Mouse (Mus musculus) MEL (cell line): Measurements from ENCODE around the gene Syt6. TPM values are rescaled to one million over a fixed set of nuclear protein-coding genes. Genes with fewer than 3 reads are reported as not detected.

Experiments used
- DNase-seq: peaks from one replicate; pipeline ENCODE4 v3.0.0; 2011; ENCODE audit warnings: low read depth, low spot score
- H3K27ac ChIP-seq: 2 replicates; pipeline ENCODE4 v1.5.1; 2012; ENCODE audit warnings: low read depth, mild to moderate bottlenecking, control low read depth, low read length, moderate library complexity; ENCODE audit not compliant: control insufficient read depth
- H3K27me3 ChIP-seq, 2 experiments: fragments of 150-350 bp in 1 of 2; sonication (generic) in 1 of 2; 2 replicates each; pipeline ENCODE4 v1.6.1; 2012; ENCODE audit warnings: low read length in 2 of 2, mild to moderate bottlenecking in 2 of 2, improper control_type of control experiment in 1 of 2, moderate library complexity in 1 of 2; ENCODE audit not compliant: insufficient read depth in 2 of 2, control insufficient read depth in 1 of 2
- H3K36me3 ChIP-seq, 2 experiments: 2 replicates each; pipeline ENCODE4 v1.6.1; 2012 to 2014; ENCODE audit warnings: low read length in 2 of 2, improper control_type of control experiment in 1 of 2, inconsistent platforms in 1 of 2, mild to moderate bottlenecking in 1 of 2; ENCODE audit not compliant: insufficient read depth in 2 of 2, control insufficient read depth in 1 of 2
- H3K4me1 ChIP-seq, 2 experiments: fragments of 150-350 bp in 1 of 2; sonication (generic) in 1 of 2; 2 replicates each; pipeline ENCODE4 v1.6.1; 2012; ENCODE audit warnings: low read length in 2 of 2, improper control_type of control experiment in 1 of 2, mild to moderate bottlenecking in 1 of 2; ENCODE audit not compliant: insufficient read depth in 2 of 2, control insufficient read depth in 1 of 2
- H3K4me3 ChIP-seq, 2 experiments: fragments of 150-350 bp in 1 of 2; sonication (generic) in 1 of 2; 2 replicates each; pipeline ENCODE4 v1.5.1; 2012; ENCODE audit warnings: low read depth in 2 of 2, low read length in 2 of 2, mild to moderate bottlenecking in 2 of 2, moderate library complexity in 2 of 2, control low read depth in 1 of 2, improper control_type of control experiment in 1 of 2; ENCODE audit not compliant: control insufficient read depth in 1 of 2, insufficient read depth in 1 of 2
- H3K79me2 ChIP-seq: 2 replicates; pipeline ENCODE4 v1.6.1; 2012; ENCODE audit warnings: mild to moderate bottlenecking, low read length, moderate library complexity; ENCODE audit not compliant: control insufficient read depth, poor library complexity, insufficient read depth
- H3K9ac ChIP-seq: 2 replicates; pipeline ENCODE4 v1.6.1; 2012; ENCODE audit warnings: low read depth, mild to moderate bottlenecking, control low read depth, low read length, moderate library complexity; ENCODE audit not compliant: control insufficient read depth, poor library complexity, severe bottlenecking
- H3K9me3 ChIP-seq: fragments of 150-350 bp; sonication (generic); replicated peaks from 2 replicates; pipeline ENCODE4 v1.6.1; 2012; ENCODE audit warnings: mild to moderate bottlenecking, low read length, improper control_type of control experiment, moderate library complexity; ENCODE audit not compliant: insufficient read depth
- BHLHE40 ChIP-seq: IDR thresholded peaks from 2 replicates; pipeline ENCODE4 v1.6.1; 2012; ENCODE audit warnings: low read depth, mild to moderate bottlenecking, inconsistent platforms, low read length, improper control_type of control experiment, borderline replicate concordance
- CHD2 ChIP-seq: IDR thresholded peaks from 2 replicates; pipeline ENCODE4 v1.6.1; 2011; ENCODE audit warnings: low read length, improper control_type of control experiment
- CTCF ChIP-seq, 3 experiments: IDR thresholded peaks in 2 of 3; conservative IDR thresholded peaks in 1 of 3; 2 replicates each; pipeline ENCODE4 v1.5.1; 2011 to 2012; ENCODE audit warnings: low read length in 3 of 3, low read depth in 2 of 3, mild to moderate bottlenecking in 2 of 3, improper control_type of control experiment in 1 of 3, inconsistent platforms in 1 of 3, mixed read lengths in 1 of 3, moderate library complexity in 1 of 3; ENCODE audit not compliant: control insufficient read depth in 1 of 3, insufficient read depth in 1 of 3, poor library complexity in 1 of 3, severe bottlenecking in 1 of 3
- E2F4 ChIP-seq: IDR thresholded peaks from 2 replicates; pipeline ENCODE4 v1.6.1; 2011; ENCODE audit warnings: low read depth, low read length, improper control_type of control experiment, borderline replicate concordance
- ELF1 ChIP-seq: IDR thresholded peaks from 2 replicates; pipeline ENCODE4 v1.6.1; 2014; ENCODE audit warnings: low read depth, mild to moderate bottlenecking, inconsistent platforms, low read length, improper control_type of control experiment, moderate library complexity
- EP300 ChIP-seq, 2 experiments: IDR thresholded peaks; 2 replicates each; pipeline ENCODE4 v1.6.1; 2011; ENCODE audit warnings: improper control_type of control experiment in 2 of 2, low read length in 2 of 2, low read depth in 1 of 2, mild to moderate bottlenecking in 1 of 2
- ETS1 ChIP-seq: IDR thresholded peaks from 2 replicates; pipeline ENCODE4 v1.6.1; 2012; ENCODE audit warnings: low read depth, mild to moderate bottlenecking, inconsistent platforms, low read length, improper control_type of control experiment, moderate library complexity
- GABPA ChIP-seq: IDR thresholded peaks from 2 replicates; pipeline ENCODE4 v1.6.1; 2012; ENCODE audit warnings: low read depth, mild to moderate bottlenecking, inconsistent platforms, low read length, improper control_type of control experiment, moderate library complexity
- JUND ChIP-seq: IDR thresholded peaks from 2 replicates; pipeline ENCODE4 v1.6.1; 2011; ENCODE audit warnings: low read depth, mild to moderate bottlenecking, improper control_type of control experiment, low read length
- KAT2A ChIP-seq: conservative IDR thresholded peaks from 2 replicates; pipeline ENCODE4 v1.6.1; 2012; ENCODE audit warnings: low read depth, low read length, improper control_type of control experiment, inconsistent platforms
- MAFK ChIP-seq: IDR thresholded peaks from 2 replicates; pipeline ENCODE4 v1.6.1; 2011; ENCODE audit warnings: low read depth, mild to moderate bottlenecking, low read length, improper control_type of control experiment, borderline replicate concordance
- MAZ ChIP-seq: IDR thresholded peaks from 2 replicates; pipeline ENCODE4 v1.6.1; 2012; ENCODE audit warnings: low read depth, mild to moderate bottlenecking, inconsistent platforms, low read length, improper control_type of control experiment
- MEF2A ChIP-seq: IDR thresholded peaks from 2 replicates; pipeline ENCODE4 v1.6.1; 2014; ENCODE audit warnings: low read depth, mild to moderate bottlenecking, inconsistent platforms, low read length, improper control_type of control experiment; ENCODE audit not compliant: poor library complexity, insufficient replicate concordance, severe bottlenecking; ENCODE audit errors: extremely low read depth
- MYB ChIP-seq: IDR thresholded peaks from 2 replicates; pipeline ENCODE4 v1.6.1; 2011; ENCODE audit warnings: mild to moderate bottlenecking, low read depth, low read length, improper control_type of control experiment
- NELFE ChIP-seq: IDR thresholded peaks from 2 replicates; pipeline ENCODE4 v1.6.1; 2011; ENCODE audit warnings: low read depth, low read length, improper control_type of control experiment
- POLR2A ChIP-seq, 2 experiments: IDR thresholded peaks; 2 replicates each; pipeline ENCODE4 v1.6.1; 2011 to 2012; ENCODE audit warnings: low read length in 2 of 2, mild to moderate bottlenecking in 2 of 2, control low read depth in 1 of 2, improper control_type of control experiment in 1 of 2, low read depth in 1 of 2, moderate library complexity in 1 of 2; ENCODE audit not compliant: control insufficient read depth in 1 of 2, insufficient read depth in 1 of 2, poor library complexity in 1 of 2
- POLR2AphosphoS2 ChIP-seq: IDR thresholded peaks from 2 replicates; pipeline ENCODE4 v1.6.1; 2011; ENCODE audit warnings: low read length, improper control_type of control experiment
- POLR2AphosphoS5 ChIP-seq: IDR thresholded peaks from 2 replicates; pipeline ENCODE4 v1.6.1; 2012; ENCODE audit warnings: low read depth, borderline replicate concordance, mild to moderate bottlenecking, inconsistent platforms, low read length, moderate library complexity, mixed read lengths
- RAD21 ChIP-seq: IDR thresholded peaks from 2 replicates; pipeline ENCODE4 v1.6.1; 2011; ENCODE audit warnings: mild to moderate bottlenecking, low read depth, low read length, improper control_type of control experiment
- RCOR1 ChIP-seq: IDR thresholded peaks from 2 replicates; pipeline ENCODE4 v1.6.1; 2012; ENCODE audit warnings: low read depth, mild to moderate bottlenecking, inconsistent platforms, low read length, improper control_type of control experiment
- TBP ChIP-seq: IDR thresholded peaks from 2 replicates; pipeline ENCODE4 v1.8.0; 2011; ENCODE audit warnings: low read depth, low read length, improper control_type of control experiment
- USF1 ChIP-seq: IDR thresholded peaks from 2 replicates; pipeline ENCODE4 v1.6.1; 2014; ENCODE audit warnings: low read depth, mild to moderate bottlenecking, inconsistent platforms, low read length, improper control_type of control experiment, moderate library complexity
- ZC3H11A ChIP-seq: IDR thresholded peaks from 2 replicates; pipeline ENCODE4 v1.6.1; 2012; ENCODE audit warnings: low read depth, mild to moderate bottlenecking, inconsistent platforms, low read length, improper control_type of control experiment
- ZKSCAN1 ChIP-seq: IDR thresholded peaks from 2 replicates; pipeline ENCODE4 v1.6.1; 2012; ENCODE audit warnings: low read depth, mild to moderate bottlenecking, inconsistent platforms, low read length, improper control_type of control experiment, moderate library complexity
- ZNF384 ChIP-seq: IDR thresholded peaks from 2 replicates; pipeline ENCODE4 v1.6.1; 2012; ENCODE audit warnings: low read depth, mild to moderate bottlenecking, inconsistent platforms, low read length, improper control_type of control experiment
- polyA plus RNA-seq, 2 experiments: library from polyadenylated mRNA; stranded (reverse) in 1 of 2; unstranded in 1 of 2; fragments of >175 nt in 1 of 2; fragments of >200 nt in 1 of 2; gene quantifications; 2 replicates each; pipeline versions ENCODE4 v1.2.1 to v1.2.4; 2012; ENCODE audit warnings: low replicate concordance in 2 of 2, low read depth in 1 of 2; ENCODE audit not compliant: insufficient read length in 2 of 2, insufficient read depth in 1 of 2, missing spikeins in 1 of 2
- total RNA-seq: library from RNA; depleted of rRNA; stranded (reverse); fragments of 300-350 nt; gene quantifications from 2 replicates; pipeline ENCODE4 v1.2.3, GENCODE M21; 2012

Syt6 gene
- total and polyA plus RNA-seq, 3 experiments = 0.04 TPM; not detected in 2

DNA sequence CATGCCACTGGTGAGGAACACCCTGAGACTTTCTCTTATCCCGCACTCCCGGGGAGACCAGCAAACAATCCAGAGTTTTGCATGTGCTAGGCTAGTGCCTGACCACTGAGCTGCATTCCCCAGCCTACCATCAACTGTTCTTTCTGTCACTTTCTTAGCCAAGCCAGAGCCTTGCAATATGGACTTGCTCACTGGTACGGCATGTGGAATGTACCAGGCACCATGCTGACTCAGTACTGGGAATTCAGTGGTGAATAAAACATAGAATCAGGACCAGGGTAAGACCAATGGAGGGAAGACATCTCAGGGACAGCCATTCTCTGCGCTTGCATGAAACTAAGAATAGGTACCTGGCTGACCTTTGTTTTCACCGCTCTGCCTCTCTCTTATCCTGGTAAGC lies 35.2 kb downstream of the Syt6 start:
- TF ChIP-seq POLR2AphosphoS2 (no peak), GABPA (no peak), CHD2 (no peak), JUND (no peak), POLR2A (IDR thresholded peaks at IDR 0.05; ENCODE audit: control insufficient read depth in 1 of 2, insufficient read depth in 1 of 2, low read depth in 1 of 2, low read length in 2 of 2, poor library complexity in 1 of 2) (no peak), TBP (no peak), EP300 (IDR thresholded peaks at IDR 0.05; ENCODE audit: low read depth in 1 of 2, low read length in 2 of 2) (no peak), RAD21 (no peak), MAFK (no peak), POLR2AphosphoS5 (no peak)
- Histone ChIP-seq H3K4me3 (no peak overlapping the region), H3K4me1 (no peaks in the 10 kb centered on the region), H3K9me3 (no peaks in the 10 kb centered on the region), H3K27ac (no peak overlapping the region), H3K27me3 (no peaks in the 10 kb centered on the region; a peak in 2 of 4 replicates), H3K36me3 (no peaks in the 10 kb centered on the region), H3K79me2 (no peaks in the 10 kb centered on the region), H3K9ac (no peak overlapping the region)
- DNase-seq = no peak

DNA sequence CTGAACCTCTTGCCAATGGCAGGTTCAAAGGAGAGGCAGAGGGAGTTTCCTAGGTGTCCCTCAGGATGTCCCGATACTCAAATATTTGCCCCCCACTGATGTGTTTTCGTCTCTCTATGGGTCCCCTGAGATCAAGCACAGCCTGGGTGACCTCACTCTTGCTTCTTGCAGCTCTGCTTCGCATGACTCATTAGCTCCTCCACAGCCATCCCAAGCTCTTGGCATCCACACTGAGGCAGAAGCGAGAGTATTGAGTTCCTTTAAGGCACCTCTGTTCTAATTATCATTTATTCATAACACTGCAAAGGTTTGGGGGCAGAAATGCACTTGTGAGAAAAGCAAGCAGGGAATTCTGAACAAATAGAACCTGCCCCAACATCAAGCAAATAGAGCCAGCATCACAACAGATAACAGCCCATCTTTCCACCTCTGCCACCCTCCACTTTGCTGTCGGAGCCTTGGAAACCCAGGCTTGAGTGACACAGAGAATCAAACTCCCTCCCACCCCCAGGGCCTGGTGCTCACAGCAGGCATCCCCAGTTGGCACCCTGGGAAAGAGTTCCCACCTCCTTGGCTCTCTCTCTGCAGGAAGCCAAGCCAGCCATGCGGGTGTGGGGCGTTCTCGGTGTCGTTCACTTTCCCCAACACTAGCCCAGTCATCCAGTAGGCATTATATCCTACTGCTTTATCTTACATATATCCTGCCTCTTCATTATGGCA lies 37.8 kb downstream of the Syt6 start:
- H3K27me3 ChIP-seq = no peaks in the 10 kb centered on the region
- DNase-seq = no peak

DNA sequence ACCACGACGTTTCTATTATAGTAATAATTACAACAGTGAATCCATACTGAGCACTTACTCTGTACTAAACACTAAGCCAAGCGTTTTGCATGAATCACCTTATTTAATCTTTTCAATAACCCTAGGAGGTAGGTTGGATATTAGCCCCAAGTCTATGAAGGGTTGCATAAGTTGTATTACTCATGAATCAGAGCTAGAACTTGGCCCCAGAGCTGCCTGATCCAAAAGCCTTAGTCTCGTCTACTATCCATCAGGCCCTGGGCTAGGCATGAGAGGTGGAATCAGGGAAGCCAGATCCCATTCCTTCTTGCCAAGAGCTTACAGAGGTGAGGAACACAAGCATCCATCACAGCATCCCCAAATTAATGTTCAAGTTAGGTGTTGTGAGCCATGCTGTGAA lies 40.6 kb downstream of the Syt6 start:
- Histone ChIP-seq H3K4me3 (no peak overlapping the region), H3K27me3 (no peaks in the 10 kb centered on the region; a peak in 1 of 4 replicates), H3K9ac (no peak overlapping the region), H3K4me1 (no peaks in the 10 kb centered on the region), H3K79me2 (no peaks in the 10 kb centered on the region), H3K27ac (no peak overlapping the region), H3K36me3 (no peaks in the 10 kb centered on the region), H3K9me3 (no peaks in the 10 kb centered on the region)
- no peak for DNase-seq
- TF ChIP-seq ZC3H11A (no peak), MYB (no peak), ELF1 (no peak), BHLHE40 (no peak), POLR2AphosphoS2 (no peak), EP300 (IDR thresholded peaks at IDR 0.05; ENCODE audit: low read depth in 1 of 2, low read length in 2 of 2) (no peak), TBP (no peak), USF1 (no peak), ZNF384 (no peak), CHD2 (no peak), MAZ (no peak), ETS1 (no peak), GABPA (no peak), KAT2A (no peak), MEF2A (no peak), MAFK (no peak)

More for the DNA sequence above, 37.8 kb downstream of the Syt6 start:
- Histone ChIP-seq H3K79me2 (no peaks in the 10 kb centered on the region), H3K27ac (no peak overlapping the region), H3K4me3 (no peak overlapping the region), H3K36me3 (no peaks in the 10 kb centered on the region), H3K9ac (no peak overlapping the region), H3K9me3 (no peaks in the 10 kb centered on the region), H3K4me1 (no peaks in the 10 kb centered on the region)
- TF ChIP-seq TBP (no peak), RCOR1 (no peak), USF1 (no peak), ZNF384 (no peak), POLR2AphosphoS2 (no peak), CTCF (IDR thresholded peaks at IDR 0.05 in 2 of 3, conservative IDR thresholded peaks at IDR 0.05 in 1 of 3; ENCODE audit: control insufficient read depth in 1 of 3, insufficient read depth in 1 of 3, low read depth in 2 of 3, low read length in 3 of 3, poor library complexity in 1 of 3, severe bottlenecking in 1 of 3) (no peak), E2F4 (no peak), ZKSCAN1 (no peak), ZC3H11A (no peak), POLR2A (IDR thresholded peaks at IDR 0.05; ENCODE audit: control insufficient read depth in 1 of 2, insufficient read depth in 1 of 2, low read depth in 1 of 2, low read length in 2 of 2, poor library complexity in 1 of 2) (no peak), CHD2 (no peak), NELFE (no peak)
